Mouse (Mus musculus): ENCODE data around the gene Hip1. TPM values are rescaled to one million over a fixed set of nuclear protein-coding genes. Genes with fewer than 3 reads are reported as not detected.

The Hip1 gene
- total RNA-seq, 1 experiment = 42.9 TPM

GRCm38 (mm10) chr5:135524660-135525560, 20.0 kb downstream of the Hip1 start:
- Histone ChIP-seq H3K4me3 (ENCODE audit: insufficient read depth in 1 of 2, low read depth in 1 of 2, low read length in 2 of 2, poor library complexity in 1 of 2, severe bottlenecking in 1 of 2) (no peak overlapping the region), H3K9ac (ENCODE audit: insufficient read depth, low read depth, low read length, poor library complexity, severe bottlenecking) (no peak overlapping the region), H3K36me3 (ENCODE audit: control insufficient read depth, insufficient read depth, low read length, poor library complexity, severe bottlenecking) (no peaks in the 10 kb centered on the region), H3K27ac (ENCODE audit: insufficient read depth, low read depth, low read length, poor library complexity, severe bottlenecking) (no peak overlapping the region), H3K9me3 (ENCODE audit: control insufficient read depth, insufficient read depth, low read depth, low read length) (no peaks in the 10 kb centered on the region), H3K4me1 (ENCODE audit: control insufficient read depth in 2 of 2, insufficient read depth in 2 of 2, low read length in 2 of 2, poor library complexity in 1 of 2) (peaks cover 0 to 2% of the 10 kb centered on the region in 2 experiments; a peak in 1 of 4 replicates)
- in situ Hi-C loops (cut with MboI; ENCODE audit: low sequenced_read_pairs in 2 of 2, unreplicated experiment in 2 of 2) = no loop called here
- DNase-seq (ENCODE audit: low read depth, low spot score) = no peak
- TF ChIP-seq MAFK (IDR thresholded peaks at IDR 0.05; ENCODE audit: insufficient read depth, low read depth, low read length) (no peak), CHD2 (IDR thresholded peaks at IDR 0.05; ENCODE audit: low read depth, low read length) (no peak), HCFC1 (IDR thresholded peaks at IDR 0.05; ENCODE audit: borderline replicate concordance, insufficient read depth, low read length) (no peak), ZNF384 (IDR thresholded peaks at IDR 0.05; ENCODE audit: low read depth, low read length) (no peak)

DNA sequence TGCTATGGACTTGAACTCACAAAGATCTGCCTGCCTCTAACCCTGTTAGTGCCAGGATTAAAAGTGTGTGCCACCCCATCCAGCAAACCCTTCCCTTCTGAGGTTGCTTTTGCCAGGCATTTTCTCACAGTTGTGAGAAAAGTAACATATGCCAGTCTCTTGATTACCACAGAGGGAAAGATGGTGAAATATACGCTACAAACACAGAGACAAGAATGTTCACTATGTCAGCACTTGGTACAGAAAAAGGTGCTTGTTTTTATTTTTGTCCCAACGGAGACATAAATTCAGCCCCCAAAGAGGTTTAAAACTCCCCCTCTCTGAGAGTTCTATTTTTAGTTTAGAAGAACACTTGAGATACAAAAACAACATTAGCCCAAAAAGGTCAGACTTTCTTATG, 20.8 kb downstream of the Hip1 start:
- no peak overlapping the region for H3K9ac ChIP-seq (ENCODE audit: insufficient read depth, low read depth, low read length, poor library complexity, severe bottlenecking)
- no peak overlapping the region for H3K27ac ChIP-seq (ENCODE audit: insufficient read depth, low read depth, low read length, poor library complexity, severe bottlenecking)
- peaks cover 0 to 2% of the 10 kb centered on the region in 2 experiments; a peak in 1 of 4 replicates for H3K4me1 ChIP-seq (ENCODE audit: control insufficient read depth in 2 of 2, insufficient read depth in 2 of 2, low read length in 2 of 2, poor library complexity in 1 of 2)
- H3K9me3 ChIP-seq (ENCODE audit: control insufficient read depth, insufficient read depth, low read depth, low read length) = no peaks in the 10 kb centered on the region
- H3K36me3 ChIP-seq (ENCODE audit: control insufficient read depth, insufficient read depth, low read length, poor library complexity, severe bottlenecking) = no peaks in the 10 kb centered on the region
- in situ Hi-C loops (cut with MboI; ENCODE audit: low sequenced_read_pairs in 2 of 2, unreplicated experiment in 2 of 2) = no loop called here
- H3K4me3 ChIP-seq (ENCODE audit: insufficient read depth in 1 of 2, low read depth in 1 of 2, low read length in 2 of 2, poor library complexity in 1 of 2, severe bottlenecking in 1 of 2) = no peak overlapping the region
- DNase-seq (ENCODE audit: low read depth, low spot score) = no peak
- TF ChIP-seq ZC3H11A (IDR thresholded peaks at IDR 0.05; ENCODE audit: borderline replicate concordance, low read depth, low read length) = no peak
- TF ChIP-seq MAFK (IDR thresholded peaks at IDR 0.05; ENCODE audit: insufficient read depth, low read depth, low read length) = no peak
- TF ChIP-seq ZNF384 (IDR thresholded peaks at IDR 0.05; ENCODE audit: low read depth, low read length) = no peak
- no peak for TF ChIP-seq HCFC1 (IDR thresholded peaks at IDR 0.05; ENCODE audit: borderline replicate concordance, insufficient read depth, low read length)
- TF ChIP-seq CHD2 (IDR thresholded peaks at IDR 0.05; ENCODE audit: low read depth, low read length) = no peak

DNA sequence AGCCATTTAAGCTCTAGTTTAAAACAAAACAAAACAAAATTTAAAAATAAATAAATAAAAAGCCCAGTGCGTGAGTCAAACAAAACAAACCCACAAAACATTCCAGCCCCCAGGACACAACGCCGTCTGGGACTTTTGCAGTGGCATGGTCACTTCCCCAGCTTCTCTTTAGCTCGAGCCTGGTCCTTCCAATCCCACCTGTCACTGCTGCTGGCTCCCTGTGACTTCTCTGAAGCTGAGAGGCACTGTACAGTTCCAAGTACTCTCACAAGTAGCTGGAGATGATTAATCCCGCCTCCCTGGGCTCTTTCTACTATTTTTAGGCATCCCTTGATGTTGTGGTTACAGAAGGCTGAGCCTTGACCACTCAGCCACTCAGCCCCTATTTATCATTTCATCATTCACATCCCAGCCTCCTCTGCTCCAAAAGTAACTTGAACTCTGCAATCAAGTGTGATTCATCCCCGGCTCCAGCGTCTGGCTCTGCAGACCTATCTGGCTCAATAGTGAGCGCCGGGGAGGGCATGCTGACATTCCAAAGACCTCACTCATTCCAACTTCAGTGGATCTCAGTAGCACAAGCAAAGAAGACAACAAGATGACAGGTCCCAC, 22.7 kb downstream of the Hip1 start:
- no peak overlapping the region for H3K27ac ChIP-seq (ENCODE audit: insufficient read depth, low read depth, low read length, poor library complexity, severe bottlenecking)
- no peaks in the 10 kb centered on the region for H3K36me3 ChIP-seq (ENCODE audit: control insufficient read depth, insufficient read depth, low read length, poor library complexity, severe bottlenecking)
- peaks cover 0 to 2% of the 10 kb centered on the region in 2 experiments; a peak in 1 of 4 replicates for H3K4me1 ChIP-seq (ENCODE audit: control insufficient read depth in 2 of 2, insufficient read depth in 2 of 2, low read length in 2 of 2, poor library complexity in 1 of 2)
- no peak overlapping the region for H3K4me3 ChIP-seq (ENCODE audit: insufficient read depth in 1 of 2, low read depth in 1 of 2, low read length in 2 of 2, poor library complexity in 1 of 2, severe bottlenecking in 1 of 2)
- H3K9me3 ChIP-seq (ENCODE audit: control insufficient read depth, insufficient read depth, low read depth, low read length) = no peaks in the 10 kb centered on the region
- TF ChIP-seq ZNF384 (IDR thresholded peaks at IDR 0.05; ENCODE audit: low read depth, low read length) (no peak), CHD2 (IDR thresholded peaks at IDR 0.05; ENCODE audit: low read depth, low read length) (no peak), MAFK (IDR thresholded peaks at IDR 0.05; ENCODE audit: insufficient read depth, low read depth, low read length) (no peak), HCFC1 (IDR thresholded peaks at IDR 0.05; ENCODE audit: borderline replicate concordance, insufficient read depth, low read length) (no peak), ZC3H11A (IDR thresholded peaks at IDR 0.05; ENCODE audit: borderline replicate concordance, low read depth, low read length) (no peak)
- no peak overlapping the region for H3K9ac ChIP-seq (ENCODE audit: insufficient read depth, low read depth, low read length, poor library complexity, severe bottlenecking)
- no peak for DNase-seq (ENCODE audit: low read depth, low spot score)
- in situ Hi-C loops (cut with MboI; ENCODE audit: low sequenced_read_pairs in 2 of 2, unreplicated experiment in 2 of 2) = no loop called here

GRCm38 (mm10) chr5:135517348-135517883, 27.5 kb downstream of the Hip1 start:
- Histone ChIP-seq H3K9ac (ENCODE audit: insufficient read depth, low read depth, low read length, poor library complexity, severe bottlenecking) (no peak overlapping the region), H3K9me3 (ENCODE audit: control insufficient read depth, insufficient read depth, low read depth, low read length) (no peaks in the 10 kb centered on the region), H3K27ac (ENCODE audit: insufficient read depth, low read depth, low read length, poor library complexity, severe bottlenecking) (no peak overlapping the region), H3K36me3 (ENCODE audit: control insufficient read depth, insufficient read depth, low read length, poor library complexity, severe bottlenecking) (no peaks in the 10 kb centered on the region), H3K4me1 (ENCODE audit: control insufficient read depth in 2 of 2, insufficient read depth in 2 of 2, low read length in 2 of 2, poor library complexity in 1 of 2) (peaks cover 0 to 2% of the 10 kb centered on the region in 2 experiments; a peak in 1 of 4 replicates), H3K4me3 (ENCODE audit: insufficient read depth in 1 of 2, low read depth in 1 of 2, low read length in 2 of 2, poor library complexity in 1 of 2, severe bottlenecking in 1 of 2) (no peak overlapping the region)
- DNase-seq (ENCODE audit: low read depth, low spot score) = no peak
- in situ Hi-C loops (cut with MboI; ENCODE audit: low sequenced_read_pairs in 2 of 2, unreplicated experiment in 2 of 2) = no loop called here
- TF ChIP-seq ZNF384 (IDR thresholded peaks at IDR 0.05; ENCODE audit: low read depth, low read length) (no peak), CHD2 (IDR thresholded peaks at IDR 0.05; ENCODE audit: low read depth, low read length) (no peak), HCFC1 (IDR thresholded peaks at IDR 0.05; ENCODE audit: borderline replicate concordance, insufficient read depth, low read length) (no peak), MAFK (IDR thresholded peaks at IDR 0.05; ENCODE audit: insufficient read depth, low read depth, low read length) (no peak), ZC3H11A (IDR thresholded peaks at IDR 0.05; ENCODE audit: borderline replicate concordance, low read depth, low read length) (no peak)
